Comparison of ENCODE assay signal across 9 mouse cellular contexts in the genomic region with DNA sequence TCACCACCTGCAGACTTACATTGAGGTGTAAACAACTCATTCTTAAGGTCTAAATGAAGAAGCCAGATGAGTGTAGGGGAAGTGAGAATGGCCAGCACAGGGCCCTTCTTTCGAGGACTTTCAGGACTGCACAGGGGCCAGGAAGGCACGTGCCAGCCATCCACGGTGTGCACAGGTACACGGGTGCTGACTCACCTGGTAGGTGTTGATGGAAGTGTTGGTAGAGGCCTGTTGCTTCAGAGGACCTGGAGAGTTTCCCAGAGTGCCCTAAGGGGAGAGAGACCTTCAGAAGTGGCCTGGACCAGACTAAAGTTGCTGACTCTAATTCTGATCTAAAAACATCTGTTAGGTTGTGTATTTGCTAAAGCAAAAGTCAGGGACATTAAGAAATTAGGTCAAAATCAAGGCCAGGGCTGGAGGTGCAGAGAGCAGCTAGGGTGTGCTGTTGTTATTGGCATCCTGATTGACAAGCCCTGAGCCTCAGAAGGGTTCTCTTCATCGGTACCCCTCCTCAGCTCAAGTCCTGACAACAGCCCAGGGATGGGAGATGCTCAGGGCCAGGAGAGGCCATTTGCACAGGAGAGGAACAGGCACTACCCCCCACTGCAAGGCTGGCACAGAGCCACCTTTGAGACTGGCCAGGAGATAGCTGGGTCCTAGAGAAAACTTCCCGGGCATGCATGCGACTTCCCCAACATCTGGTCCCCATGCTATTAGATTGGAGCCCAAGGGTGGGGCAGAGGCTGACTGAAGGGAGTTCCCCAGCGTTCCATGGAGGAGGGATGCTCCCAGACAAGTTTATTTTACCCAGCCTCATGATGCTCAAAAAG. TPM values are rescaled to one million over a fixed set of nuclear protein-coding genes. Genes with fewer than 3 reads are reported as not detected.
A peak's percentile ranks its signal among the peaks of the same experiment; 100 is the strongest.
DNase-seq lines count a peak whose midpoint lies in the region; ATAC-seq lines count a peak whose summit lies in the region.
"Had no signal": no experiment of that assay in that cellular context is flagged by ENCODE, and none has a peak within 500 bp of the region (broad histone marks: within the 10 kb centered on the region; RNA-seq: fewer than 3 reads in every experiment).

No protein-coding gene starts in this region.

- H3K27me3 ChIP-seq in liver, embryonic 16.5 days (ENCODE audit: control insufficient read depth, insufficient read depth, low read depth, low read length), result no peaks in the 10 kb centered on the region
- H3K27me3 ChIP-seq in midbrain, embryonic 11.5 days (ENCODE audit: control insufficient read depth, insufficient read depth, low read length), result no peaks in the 10 kb centered on the region

- no peak for ATAC-seq in liver, embryonic 16.5 days (ENCODE audit: low read depth)
- ATAC-seq in midbrain, embryonic 11.5 days (ENCODE audit: low FRiP score), result no peak
- ATAC-seq: inflammation-experienced regulatory T-cells, adult 6 months had no signal

- no peak overlapping the region for H3K4me2 ChIP-seq in liver, embryonic 16.5 days (ENCODE audit: low read depth, low read length)
- H3K4me2 ChIP-seq in midbrain, embryonic 11.5 days, result no peak overlapping the region

- no peak for DNase-seq in liver
- DNase-seq in adrenal gland, adult 2 months, result peak; percentile 69
- DNase-seq in cerebellum, adult 11-12 months, result peak; percentile 32
- peak; percentile 43 to 44 for DNase-seq in heart, postnatal 14 days
- no peak for DNase-seq in left cerebral cortex, postnatal 14 days (ENCODE audit: low spot score in 2 of 2)
- DNase-seq in midbrain, embryonic 11.5 days (ENCODE audit: low spot score, missing footprints), result no peak
- DNase-seq: layer of hippocampus, postnatal 36 days had no signal

- intact Hi-C loops in heart, postnatal 14 days (cut with DNase I), result no loop called here
- intact Hi-C loops in left cerebral cortex, postnatal 14 days (cut with DNase I), result no loop called here

- 64% methylated on average over 8 of the region's 8 CpGs for WGBS in liver, embryonic 16.5 days (ENCODE audit: insufficient replicate concordance)
- WGBS in midbrain, embryonic 11.5 days, result 83% methylated on average over 8 of the region's 8 CpGs

- no peaks in the 10 kb centered on the region for H3K9me3 ChIP-seq in liver, embryonic 16.5 days (replicated peaks; ENCODE audit: control insufficient read depth, low read length)
- no peaks in the 10 kb centered on the region for H3K9me3 ChIP-seq in midbrain, embryonic 11.5 days (ENCODE audit: control insufficient read depth, low read length)

- H3K36me3 ChIP-seq in liver, embryonic 16.5 days (ENCODE audit: control insufficient read depth, insufficient read depth), result no peaks in the 10 kb centered on the region
- no peaks in the 10 kb centered on the region for H3K36me3 ChIP-seq in midbrain, embryonic 11.5 days (ENCODE audit: control insufficient read depth, insufficient read depth, low read length)

- H3K4me1 ChIP-seq in liver, embryonic 16.5 days (ENCODE audit: control insufficient read depth, low read depth, low read length), result peaks cover 4% of the 10 kb centered on the region
- H3K4me1 ChIP-seq in midbrain, embryonic 11.5 days (ENCODE audit: control insufficient read depth, insufficient read depth, low read length), result no peaks in the 10 kb centered on the region

- peak overlapping the region; percentile 25; the same call in 1 of the 2 replicates for H3K27ac ChIP-seq in liver, embryonic 16.5 days (ENCODE audit: low read length)
- H3K27ac ChIP-seq in midbrain, embryonic 11.5 days (ENCODE audit: low read depth, low read length), result no peak overlapping the region

- no peak overlapping the region for H3K9ac ChIP-seq in liver, embryonic 16.5 days (ENCODE audit: low read depth, low read length)
- no peak overlapping the region for H3K9ac ChIP-seq in midbrain, embryonic 11.5 days (ENCODE audit: low read length)

- H3K4me3 ChIP-seq in liver, embryonic 16.5 days (ENCODE audit: low read depth, low read length), result no peak overlapping the region
- H3K4me3 ChIP-seq in midbrain, embryonic 11.5 days (ENCODE audit: low read depth, low read length), result no peak overlapping the region

RNA-seq across cellular contexts. Expression of gene Ackr2, which starts 5.5 kb away (rescaled TPM):
- polyA plus RNA-seq in liver, embryonic 16.5 days (2015; fragmentation: Nextera tagmentation; extraction: Ambion mirVana), result 0.43 and 0.72 TPM in 2 replicates
- 1 to 10 TPM; 1.2 to 1.4 TPM for total RNA-seq in adrenal gland, adult 2 months (2021)
- 0.77 and 0.92 TPM in 2 replicates for polyA plus RNA-seq in adrenal gland, adult 2 months (2012; rRNA removed)
- total RNA-seq in heart, postnatal 14 days (2021), result 1 to 10 TPM; 2.0 to 3.4 TPM
- 1 to 10 TPM; 5.2 to 7.8 TPM for total RNA-seq in left cerebral cortex, postnatal 14 days (2021)
- polyA plus RNA-seq in midbrain, embryonic 11.5 days (2014; fragmentation: Nextera tagmentation; extraction: Ambion mirVana), result 1.6 and 1.7 TPM in 2 replicates
- polyA plus RNA-seq: inflammation-experienced regulatory T-cells, adult 6 months had no signal

RNA-seq across cellular contexts. Expression of gene Cyp8b1, which starts 12.4 kb away (rescaled TPM):
- 13.0 and 19.0 TPM in 2 replicates for polyA plus RNA-seq in liver, embryonic 16.5 days (2015; fragmentation: Nextera tagmentation; extraction: Ambion mirVana)
- under 1 TPM; 0.48 to 0.84 TPM for total RNA-seq in adrenal gland, adult 2 months (2021)
- polyA plus RNA-seq in adrenal gland, adult 2 months (2012; rRNA removed), result 0.32 and 1.00 TPM in 2 replicates
- under 1 TPM in 1 of 2 experiments, not detected in 1; 0.10 TPM for total RNA-seq in heart, postnatal 14 days (2021)
- not detected for total RNA-seq in left cerebral cortex, postnatal 14 days (2021)
- polyA plus RNA-seq in midbrain, embryonic 11.5 days (2014; fragmentation: Nextera tagmentation; extraction: Ambion mirVana), result not detected in 2 replicates
- total RNA-seq: layer of hippocampus, postnatal 36 days had no signal
- polyA plus RNA-seq: inflammation-experienced regulatory T-cells, adult 6 months had no signal

RNA-seq across cellular contexts. Expression of gene Higd1a, which starts 45.5 kb away (rescaled TPM):
- 114 and 136 TPM in 2 replicates for polyA plus RNA-seq in liver, embryonic 16.5 days (2015; fragmentation: Nextera tagmentation; extraction: Ambion mirVana)
- 100 to 1,000 TPM in 1 of 2 experiments, 10 to 100 TPM in 1; 44.6 to 103 TPM for total RNA-seq in adrenal gland, adult 2 months (2021)
- polyA plus RNA-seq in adrenal gland, adult 2 months (2012; rRNA removed), result 15.4 and 20.8 TPM in 2 replicates
- 100 to 1,000 TPM; 203 to 224 TPM for total RNA-seq in heart, postnatal 14 days (2021)
- 100 to 1,000 TPM in 1 of 2 experiments, 10 to 100 TPM in 1; 99.1 to 108 TPM for total RNA-seq in left cerebral cortex, postnatal 14 days (2021)
- polyA plus RNA-seq in midbrain, embryonic 11.5 days (2014; fragmentation: Nextera tagmentation; extraction: Ambion mirVana), result 159 and 170 TPM in 2 replicates

RNA-seq across cellular contexts. Expression of gene Fam198a, which starts 47.1 kb away (rescaled TPM):
- 0.40 and 0.76 TPM in 2 replicates for polyA plus RNA-seq in liver, embryonic 16.5 days (2015; fragmentation: Nextera tagmentation; extraction: Ambion mirVana)
- 1 to 10 TPM in 1 of 2 experiments, under 1 TPM in 1; 0.78 to 1.6 TPM for total RNA-seq in adrenal gland, adult 2 months (2021)
- 0.87 and 1.5 TPM in 2 replicates for polyA plus RNA-seq in adrenal gland, adult 2 months (2012; rRNA removed)
- total RNA-seq in heart, postnatal 14 days (2021), result 1 to 10 TPM; 1.7 to 1.8 TPM
- 1 to 10 TPM; 3.7 to 4.3 TPM for total RNA-seq in left cerebral cortex, postnatal 14 days (2021)
- 0.23 and 0.52 TPM in 2 replicates for polyA plus RNA-seq in midbrain, embryonic 11.5 days (2014; fragmentation: Nextera tagmentation; extraction: Ambion mirVana)

Comparison
In these comparisons a context has a peak if more than half of its experiments do, and no peak if none do; other contexts are left out.
1. DNase-seq: peak in adrenal gland, adult 2 months (single experiment), cerebellum, adult 11-12 months (single experiment) and heart, postnatal 14 days (2 of 2); none in liver (single experiment), left cerebral cortex, postnatal 14 days (0 of 2) and midbrain, embryonic 11.5 days (single experiment).